Mouse (Mus musculus) adrenal gland, adult 2 months (tissue): ENCODE measurements around the gene Hist1h3h. TPM values are rescaled to one million over a fixed set of nuclear protein-coding genes. Genes with fewer than 3 reads are reported as not detected.

Experiments used
- microRNA-seq, 2 experiments: library from miRNA; unstranded; fragments of <30 nt; microRNA quantifications; one replicate each; pipeline ENCODE4 v1.2.0; 2021
- polyA plus RNA-seq: library from polyadenylated mRNA; depleted of rRNA; stranded (reverse); fragments of >200 nt; gene quantifications from 2 replicates; pipeline ENCODE4 v1.2.3, GENCODE M21; 2012; rRNA removed
- total RNA-seq, 2 experiments: library from RNA; stranded (reverse); gene quantifications; 2 replicates each; pipeline ENCODE4 v1.2.3; 2021

Gene Hist1h3h
- total and polyA plus RNA-seq, 3 experiments = 8.7 to 42.1 (median 16.3) TPM

Small RNA genes within 50 kb of the gene (microRNA-seq; reads per million reads assigned to microRNA genes)
- gene Gm44357 (0 reads per million in 2 experiments), gene Gm44367 (0 reads per million in 2 experiments), gene Gm44454 (0 reads per million in 2 experiments)

Other genes with a start within 250 kb of the Hist1h3h start
Only the 30 nearest of the 32 such genes appear.
- not detected for gene Gm10065, start 238.2 kb upstream of the Hist1h3h start, total RNA-seq
- 1.4 TPM in 1 of 2 replicates, not detected in the other for gene Gm10065, start 238.2 kb upstream of the Hist1h3h start, polyA plus RNA-seq
- 10 to 100 TPM; 13.3 to 14.2 TPM for gene AK157302, start 222.4 kb upstream of the Hist1h3h start, total RNA-seq
- 0.09 TPM in 1 of 2 replicates, not detected in the other for gene AK157302, start 222.4 kb upstream of the Hist1h3h start, polyA plus RNA-seq
- 100 to 1,000 TPM in 1 of 2 experiments, 10 to 100 TPM in 1; 95.4 to 165 TPM for gene Gm11273, start 216.2 kb upstream of the Hist1h3h start, total RNA-seq
- 56.6 and 56.8 TPM in 2 replicates for gene Gm11273, start 216.2 kb upstream of the Hist1h3h start, polyA plus RNA-seq
- gene Zkscan8, start 186.5 kb upstream of the Hist1h3h start, total RNA-seq = 10 to 100 TPM; 13.9 to 17.1 TPM
- gene Zkscan8, start 186.5 kb upstream of the Hist1h3h start, polyA plus RNA-seq = 1.2 and 1.5 TPM in 2 replicates
- gene Olfr1366, start 174.9 kb upstream of the Hist1h3h start, total RNA-seq = not detected
- not detected in 2 replicates for gene Olfr1366, start 174.9 kb upstream of the Hist1h3h start, polyA plus RNA-seq
- not detected for gene Olfr1535, start 157.8 kb upstream of the Hist1h3h start, total RNA-seq
- gene Olfr1535, start 157.8 kb upstream of the Hist1h3h start, polyA plus RNA-seq = not detected in 2 replicates
- gene Olfr1364, start 135.9 kb upstream of the Hist1h3h start, total RNA-seq = not detected
- not detected in 2 replicates for gene Olfr1364, start 135.9 kb upstream of the Hist1h3h start, polyA plus RNA-seq
- not detected for gene Olfr1362, start 103.6 kb upstream of the Hist1h3h start, total RNA-seq
- 0.04 TPM in 1 of 2 replicates, not detected in the other for gene Olfr1362, start 103.6 kb upstream of the Hist1h3h start, polyA plus RNA-seq
- not detected for gene Olfr11, start 75.1 kb upstream of the Hist1h3h start, total RNA-seq
- gene Olfr11, start 75.1 kb upstream of the Hist1h3h start, polyA plus RNA-seq = not detected in 2 replicates
- not detected for gene Olfr1361, start 54.3 kb upstream of the Hist1h3h start, total RNA-seq
- gene Olfr1361, start 54.3 kb upstream of the Hist1h3h start, polyA plus RNA-seq = not detected in 2 replicates
- gene Olfr1360, start 40.3 kb upstream of the Hist1h3h start, total RNA-seq = not detected
- not detected in 2 replicates for gene Olfr1360, start 40.3 kb upstream of the Hist1h3h start, polyA plus RNA-seq
- not detected for gene Olfr1359, start 19.5 kb upstream of the Hist1h3h start, total RNA-seq
- not detected in 2 replicates for gene Olfr1359, start 19.5 kb upstream of the Hist1h3h start, polyA plus RNA-seq
- 10 to 100 TPM; 24.1 to 36.9 TPM for gene Hist1h2bl, start 1.5 kb upstream of the Hist1h3h start, total RNA-seq
- gene Hist1h2bl, start 1.5 kb upstream of the Hist1h3h start, polyA plus RNA-seq = 0.49 and 1.3 TPM in 2 replicates
- gene Hist1h2ai, start 1.2 kb upstream of the Hist1h3h start, total RNA-seq = 10 to 100 TPM; 28.5 to 38.1 TPM
- 5.7 and 9.3 TPM in 2 replicates for gene Hist1h2ai, start 1.2 kb upstream of the Hist1h3h start, polyA plus RNA-seq
- 1 to 10 TPM; 6.5 to 7.0 TPM for gene Hist1h2bm, start 4.4 kb downstream of the Hist1h3h start, total RNA-seq
- 0.28 and 0.56 TPM in 2 replicates for gene Hist1h2bm, start 4.4 kb downstream of the Hist1h3h start, polyA plus RNA-seq
- gene Hist1h4j, start 17.4 kb downstream of the Hist1h3h start, total RNA-seq = 10 to 100 TPM in 1 of 2 experiments, 1 to 10 TPM in 1; 7.5 to 11.4 TPM
- gene Hist1h4j, start 17.4 kb downstream of the Hist1h3h start, polyA plus RNA-seq = 0.52 TPM in 2 replicates
- gene Hist1h4k, start 32.8 kb downstream of the Hist1h3h start, total RNA-seq = 100 to 1,000 TPM in 1 of 2 experiments, 10 to 100 TPM in 1; 76.0 to 101 TPM
- 10.2 and 12.5 TPM in 2 replicates for gene Hist1h4k, start 32.8 kb downstream of the Hist1h3h start, polyA plus RNA-seq
- gene Hist1h2ak, start 36.2 kb downstream of the Hist1h3h start, total RNA-seq = 10 to 100 TPM; 10.8 to 11.1 TPM
- gene Hist1h2ak, start 36.2 kb downstream of the Hist1h3h start, polyA plus RNA-seq = 5.4 and 7.8 TPM in 2 replicates
- 10 to 100 TPM; 16.7 to 17.2 TPM for gene Hist1h2bn, start 36.5 kb downstream of the Hist1h3h start, total RNA-seq
- 2.5 and 8.2 TPM in 2 replicates for gene Hist1h2bn, start 36.5 kb downstream of the Hist1h3h start, polyA plus RNA-seq
- gene Hist1h1b, start 63.0 kb downstream of the Hist1h3h start, total RNA-seq = 10 to 100 TPM; 11.6 to 11.7 TPM
- 0.34 and 0.37 TPM in 2 replicates for gene Hist1h1b, start 63.0 kb downstream of the Hist1h3h start, polyA plus RNA-seq
- 10 to 100 TPM; 41.4 to 42.7 TPM for gene Hist1h3i, start 65.7 kb downstream of the Hist1h3h start, total RNA-seq
- gene Hist1h3i, start 65.7 kb downstream of the Hist1h3h start, polyA plus RNA-seq = 16.8 and 25.5 TPM in 2 replicates
- 1 to 10 TPM; 3.4 to 4.6 TPM for gene Hist1h2an, start 69.6 kb downstream of the Hist1h3h start, total RNA-seq
- 4.2 TPM in 1 of 2 replicates, not detected in the other for gene Hist1h2an, start 69.6 kb downstream of the Hist1h3h start, polyA plus RNA-seq
- 10 to 100 TPM in 1 of 2 experiments, 1 to 10 TPM in 1; 8.5 to 10.7 TPM for gene Hist1h2bp, start 69.8 kb downstream of the Hist1h3h start, total RNA-seq
- 1.6 TPM in 1 of 2 replicates, not detected in the other for gene Hist1h2bp, start 69.8 kb downstream of the Hist1h3h start, polyA plus RNA-seq
- gene Hist1h2bq, start 92.5 kb downstream of the Hist1h3h start, total RNA-seq = 10 to 100 TPM; 35.5 to 55.7 TPM
- gene Hist1h2bq, start 92.5 kb downstream of the Hist1h3h start, polyA plus RNA-seq = 13.1 and 16.6 TPM in 2 replicates
- 10 to 100 TPM; 16.1 to 19.4 TPM for gene Hist1h2ao, start 92.8 kb downstream of the Hist1h3h start, total RNA-seq
- not detected in 2 replicates for gene Hist1h2ao, start 92.8 kb downstream of the Hist1h3h start, polyA plus RNA-seq
- 100 to 1,000 TPM; 165 to 190 TPM for gene Hist1h4m, start 94.1 kb downstream of the Hist1h3h start, total RNA-seq
- 4.5 TPM in 1 of 2 replicates, not detected in the other for gene Hist1h4m, start 94.1 kb downstream of the Hist1h3h start, polyA plus RNA-seq
- 10 to 100 TPM; 22.2 to 52.8 TPM for gene Hist1h4n, start 114.5 kb downstream of the Hist1h3h start, total RNA-seq
- gene Hist1h4n, start 114.5 kb downstream of the Hist1h3h start, polyA plus RNA-seq = 4.1 and 6.6 TPM in 2 replicates
- gene Hist1h2ap, start 115.8 kb downstream of the Hist1h3h start, total RNA-seq = 10 to 100 TPM; 24.8 to 29.8 TPM
- 126 and 141 TPM in 2 replicates for gene Hist1h2ap, start 115.8 kb downstream of the Hist1h3h start, polyA plus RNA-seq
- 10 to 100 TPM; 36.5 to 55.8 TPM for gene Hist1h2br, start 116.1 kb downstream of the Hist1h3h start, total RNA-seq
- gene Hist1h2br, start 116.1 kb downstream of the Hist1h3h start, polyA plus RNA-seq = 12.6 and 15.9 TPM in 2 replicates
- 1 to 10 TPM; 1.7 to 1.9 TPM for gene Zfp184, start 227.4 kb downstream of the Hist1h3h start, total RNA-seq
- gene Zfp184, start 227.4 kb downstream of the Hist1h3h start, polyA plus RNA-seq = 0.26 and 0.35 TPM in 2 replicates